Mouse (Mus musculus): ENCODE data around the gene Adamts7. TPM values are rescaled to one million over a fixed set of nuclear protein-coding genes. Genes with fewer than 3 reads are reported as not detected.

The Adamts7 gene
- polyA plus RNA-seq, 1 experiment from 2014 or later = 28.0 TPM

GRCm38 (mm10) chr9:90184116-90184515 is 21.2 kb downstream of the Adamts7 start:
- Histone ChIP-seq H3K9ac (no peak overlapping the region), H3K4me3 (no peak overlapping the region), H3K9me3 (replicated peaks) (no peaks in the 10 kb centered on the region), H3K4me1 (no peaks in the 10 kb centered on the region), H3K36me3 (peaks cover 54% of the 10 kb centered on the region), H3K27me3 (no peaks in the 10 kb centered on the region), H3K4me2 (replicated peaks) (no peak overlapping the region), H3K27ac (no peak overlapping the region)
- peak; percentile 42; the same call in 1 of the 2 replicates for ATAC-seq (ENCODE audit: low FRiP score)
- WGBS = 84% methylated on average over 8 of the region's 8 CpGs

- Histone ChIP-seq H3K4me2 (replicated peaks) (no peak overlapping the region), H3K27ac (no peak overlapping the region), H3K27me3 (no peaks in the 10 kb centered on the region), H3K36me3 (peaks cover 55% of the 10 kb centered on the region), H3K9me3 (replicated peaks) (no peaks in the 10 kb centered on the region), H3K4me1 (no peaks in the 10 kb centered on the region), H3K4me3 (no peak overlapping the region), H3K9ac (no peak overlapping the region)
- ATAC-seq (ENCODE audit: low FRiP score) = no peak
- WGBS = 85% methylated on average over 8 of the region's 8 CpGs
These were observed 22.6 kb downstream of the Adamts7 start for GRCm38 (mm10) chr9:90185356-90185910.

GRCm38 (mm10) chr9:90188893-90189292 is 26.0 kb downstream of the Adamts7 start:
- Histone ChIP-seq H3K4me1 (no peaks in the 10 kb centered on the region), H3K4me2 (replicated peaks) (no peak overlapping the region), H3K27me3 (no peaks in the 10 kb centered on the region), H3K27ac (no peak overlapping the region), H3K36me3 (peaks cover 75% of the 10 kb centered on the region), H3K9me3 (replicated peaks) (no peaks in the 10 kb centered on the region), H3K4me3 (no peak overlapping the region), H3K9ac (no peak overlapping the region)
- 94% methylated on average over 4 of the region's 4 CpGs for WGBS
- ATAC-seq (ENCODE audit: low FRiP score) = no peak

- H3K4me1 ChIP-seq = no peaks in the 10 kb centered on the region
- WGBS = 82% methylated on average over 5 of the region's 5 CpGs
- H3K27me3 ChIP-seq = no peaks in the 10 kb centered on the region
- no peaks in the 10 kb centered on the region for H3K9me3 ChIP-seq (replicated peaks)
- H3K9ac ChIP-seq = no peak overlapping the region
- no peak overlapping the region for H3K27ac ChIP-seq
- ATAC-seq (ENCODE audit: low FRiP score) = no peak
- no peak overlapping the region for H3K4me3 ChIP-seq
- no peak overlapping the region for H3K4me2 ChIP-seq (replicated peaks)
- peaks cover 80% of the 10 kb centered on the region for H3K36me3 ChIP-seq
These were observed 26.5 kb downstream of the Adamts7 start for GRCm38 (mm10) chr9:90189391-90189790.

- no peak overlapping the region for H3K27ac ChIP-seq
- no peak overlapping the region for H3K4me2 ChIP-seq (replicated peaks)
- H3K4me3 ChIP-seq = no peak overlapping the region
- no peaks in the 10 kb centered on the region for H3K9me3 ChIP-seq (replicated peaks)
- WGBS = 84% methylated on average over 10 of the region's 10 CpGs
- H3K9ac ChIP-seq = no peak overlapping the region
- H3K27me3 ChIP-seq = no peaks in the 10 kb centered on the region
- H3K4me1 ChIP-seq = no peaks in the 10 kb centered on the region
- no peak for ATAC-seq (ENCODE audit: low FRiP score)
- peaks cover 77% of the 10 kb centered on the region for H3K36me3 ChIP-seq
These were observed 32.1 kb downstream of the Adamts7 start for GRCm38 (mm10) chr9:90195000-90195399.

- no peak overlapping the region for H3K27ac ChIP-seq
- ATAC-seq (ENCODE audit: low FRiP score) = no peak
- H3K9me3 ChIP-seq (replicated peaks) = no peaks in the 10 kb centered on the region
- peaks cover 80% of the 10 kb centered on the region for H3K36me3 ChIP-seq
- H3K4me1 ChIP-seq = no peaks in the 10 kb centered on the region
- no peak overlapping the region for H3K9ac ChIP-seq
- WGBS = 85% methylated on average over 7 of the region's 7 CpGs
- H3K27me3 ChIP-seq = no peaks in the 10 kb centered on the region
- no peak overlapping the region for H3K4me2 ChIP-seq (replicated peaks)
- H3K4me3 ChIP-seq = no peak overlapping the region
These were observed 33.4 kb downstream of the Adamts7 start for GRCm38 (mm10) chr9:90196262-90196661.

- no peaks in the 10 kb centered on the region for H3K4me1 ChIP-seq
- no peak for ATAC-seq (ENCODE audit: low FRiP score)
- no peaks in the 10 kb centered on the region for H3K9me3 ChIP-seq (replicated peaks)
- H3K4me3 ChIP-seq = no peak overlapping the region
- no peak overlapping the region for H3K4me2 ChIP-seq (replicated peaks)
- H3K27me3 ChIP-seq = no peaks in the 10 kb centered on the region
- H3K9ac ChIP-seq = no peak overlapping the region
- peaks cover 78% of the 10 kb centered on the region for H3K36me3 ChIP-seq
- no peak overlapping the region for H3K27ac ChIP-seq
- WGBS = 87% methylated on average over 7 of the region's 7 CpGs
These were observed 34.3 kb downstream of the Adamts7 start for GRCm38 (mm10) chr9:90197116-90197665.

GRCm38 (mm10) chr9:90197866-90198383 is 35.1 kb downstream of the Adamts7 start:
- H3K36me3 ChIP-seq = peaks cover 71% of the 10 kb centered on the region
- no peak for ATAC-seq (ENCODE audit: low FRiP score)
- no peak overlapping the region for H3K9ac ChIP-seq
- H3K9me3 ChIP-seq (replicated peaks) = no peaks in the 10 kb centered on the region
- no peak overlapping the region for H3K4me2 ChIP-seq (replicated peaks)
- no peak overlapping the region for H3K27ac ChIP-seq
- WGBS = 92% methylated on average over 7 of the region's 7 CpGs
- no peak overlapping the region for H3K4me3 ChIP-seq
- no peaks in the 10 kb centered on the region for H3K4me1 ChIP-seq
- no peaks in the 10 kb centered on the region for H3K27me3 ChIP-seq

- H3K9me3 ChIP-seq (replicated peaks) = no peaks in the 10 kb centered on the region
- H3K4me3 ChIP-seq = no peak overlapping the region
- H3K4me1 ChIP-seq = no peaks in the 10 kb centered on the region
- H3K27ac ChIP-seq = no peak overlapping the region
- WGBS = 74% methylated on average over 10 of the region's 10 CpGs
- H3K27me3 ChIP-seq = no peaks in the 10 kb centered on the region
- no peak overlapping the region for H3K4me2 ChIP-seq (replicated peaks)
- peaks cover 64% of the 10 kb centered on the region for H3K36me3 ChIP-seq
- no peak for ATAC-seq (ENCODE audit: low FRiP score)
- H3K9ac ChIP-seq = no peak overlapping the region
These were observed 35.9 kb downstream of the Adamts7 start for GRCm38 (mm10) chr9:90198531-90199449.

- Histone ChIP-seq H3K9me3 (replicated peaks) (no peaks in the 10 kb centered on the region), H3K4me1 (no peaks in the 10 kb centered on the region), H3K4me2 (replicated peaks) (no peak overlapping the region), H3K36me3 (peaks cover 61% of the 10 kb centered on the region), H3K9ac (no peak overlapping the region), H3K4me3 (no peak overlapping the region), H3K27me3 (no peaks in the 10 kb centered on the region), H3K27ac (no peak overlapping the region)
- WGBS = 95% methylated on average over 18 of the region's 18 CpGs
- ATAC-seq (ENCODE audit: low FRiP score) = no peak
These were observed 36.7 kb downstream of the Adamts7 start for GRCm38 (mm10) chr9:90199611-90200010.

GRCm38 (mm10) chr9:90200501-90200900 is 37.6 kb downstream of the Adamts7 start:
- Histone ChIP-seq H3K27me3 (no peaks in the 10 kb centered on the region), H3K4me3 (no peak overlapping the region), H3K4me2 (replicated peaks) (no peak overlapping the region), H3K9me3 (replicated peaks) (no peaks in the 10 kb centered on the region), H3K36me3 (peaks cover 59% of the 10 kb centered on the region), H3K27ac (no peak overlapping the region), H3K9ac (no peak overlapping the region), H3K4me1 (no peaks in the 10 kb centered on the region)
- 95% methylated on average over 4 of the region's 4 CpGs for WGBS
- no peak for ATAC-seq (ENCODE audit: low FRiP score)

GRCm38 (mm10) chr9:90201096-90201495 is 38.2 kb downstream of the Adamts7 start:
- Histone ChIP-seq H3K4me1 (no peaks in the 10 kb centered on the region), H3K9ac (no peak overlapping the region), H3K4me3 (no peak overlapping the region), H3K4me2 (replicated peaks) (no peak overlapping the region), H3K27ac (no peak overlapping the region), H3K9me3 (replicated peaks) (no peaks in the 10 kb centered on the region), H3K36me3 (peaks cover 56% of the 10 kb centered on the region), H3K27me3 (no peaks in the 10 kb centered on the region)
- no peak for ATAC-seq (ENCODE audit: low FRiP score)
- 86% methylated on average over 7 of the region's 7 CpGs for WGBS
